Mouse (Mus musculus) monocyte, adult 5-6 weeks (primary cell): ENCODE results near the gene Mex3a. TPM values are rescaled to one million over a fixed set of nuclear protein-coding genes. Genes with fewer than 3 reads are reported as not detected.
"Not testable (repeated sequence)": the region's sequence is repeated elsewhere in the genome, so short reads cannot be mapped to it uniquely, and the experiment has no call there.

Experiments used
- ATAC-seq: fragments of 153-309, 156-312 bp; replicated peaks from 2 replicates; pipeline ENCODE4 v1.8.0; 2017; ENCODE audit warnings: mild to moderate bottlenecking; ENCODE audit not compliant: low TSS enrichment, insufficient number of reproducible peaks, severe bottlenecking, poor library complexity, low FRiP score
- total RNA-seq: library from RNA; stranded (forward); fragments of 200-1000, 200-491, 200-594 nt; gene quantifications from 3 replicates; pipeline ENCODE4 v1.2.3, GENCODE M21; 2017

Gene Mex3a
- total RNA-seq, 1 experiment from 2014 or later, result 0.19 TPM

- no peak for ATAC-seq
Measured at GRCm38 (mm10) chr3:88555731-88556130, 23.5 kb downstream of the Mex3a start.

- no peak for ATAC-seq
Measured at GRCm38 (mm10) chr3:88556616-88557015, 24.4 kb downstream of the Mex3a start.

GRCm38 (mm10) chr3:88559596-88559995, 27.4 kb downstream of the Mex3a start:
- ATAC-seq, result no peak

- ATAC-seq, result no peak
Measured at GRCm38 (mm10) chr3:88561989-88562388, 29.8 kb downstream of the Mex3a start.

- ATAC-seq, result no peak
Measured at GRCm38 (mm10) chr3:88563442-88563841, 31.2 kb downstream of the Mex3a start.

- ATAC-seq, result no peak
Measured at GRCm38 (mm10) chr3:88563966-88564365, 31.8 kb downstream of the Mex3a start.

- ATAC-seq, result no peak
Measured at GRCm38 (mm10) chr3:88566116-88566515, 33.9 kb downstream of the Mex3a start.

- ATAC-seq, result no peak
Measured at GRCm38 (mm10) chr3:88566536-88567061, 34.4 kb downstream of the Mex3a start.

GRCm38 (mm10) chr3:88567892-88568291, 35.7 kb downstream of the Mex3a start:
- ATAC-seq, result no peak

- no peak for ATAC-seq
Measured at GRCm38 (mm10) chr3:88568615-88569014, 36.4 kb downstream of the Mex3a start.

GRCm38 (mm10) chr3:88569093-88569492, 36.9 kb downstream of the Mex3a start:
- no peak for ATAC-seq

GRCm38 (mm10) chr3:88569694-88570093, 37.5 kb downstream of the Mex3a start:
- no peak for ATAC-seq

- no peak for ATAC-seq
Measured at GRCm38 (mm10) chr3:88570341-88570740, 38.1 kb downstream of the Mex3a start.

GRCm38 (mm10) chr3:88571856-88572255, 39.7 kb downstream of the Mex3a start:
- ATAC-seq, result no peak

GRCm38 (mm10) chr3:88572835-88573234, 40.6 kb downstream of the Mex3a start:
- no peak for ATAC-seq

GRCm38 (mm10) chr3:88573810-88574209, 41.6 kb downstream of the Mex3a start:
- ATAC-seq, result no peak

- no peak for ATAC-seq
Measured at GRCm38 (mm10) chr3:88575540-88575939, 43.3 kb downstream of the Mex3a start, which contains the start of gene Ssr2. Gene Ssr2 (plus strand): TSS chr3:88575876.

GRCm38 (mm10) chr3:88577846-88578245, 45.7 kb downstream of the Mex3a start:
- not testable (repeated sequence) for ATAC-seq

GRCm38 (mm10) chr3:88578498-88579424, 46.6 kb downstream of the Mex3a start:
- no peak for ATAC-seq
